Mouse (Mus musculus) thymus, postnatal 10 days (tissue): ENCODE measurements at regions not wholly inside any gene's neighbourhood (a gene's known extent, or its start where the extent isn't known, plus 50 kb on each side); places are given as distances from the start of the nearest gene placed in this dataset.

Experiments used
- DNase-seq, 2 experiments: peaks; one replicate each; pipeline ENCODE4 v3.0.0; 2021; ENCODE audit warnings: low spot score in 2 of 2

DNA sequence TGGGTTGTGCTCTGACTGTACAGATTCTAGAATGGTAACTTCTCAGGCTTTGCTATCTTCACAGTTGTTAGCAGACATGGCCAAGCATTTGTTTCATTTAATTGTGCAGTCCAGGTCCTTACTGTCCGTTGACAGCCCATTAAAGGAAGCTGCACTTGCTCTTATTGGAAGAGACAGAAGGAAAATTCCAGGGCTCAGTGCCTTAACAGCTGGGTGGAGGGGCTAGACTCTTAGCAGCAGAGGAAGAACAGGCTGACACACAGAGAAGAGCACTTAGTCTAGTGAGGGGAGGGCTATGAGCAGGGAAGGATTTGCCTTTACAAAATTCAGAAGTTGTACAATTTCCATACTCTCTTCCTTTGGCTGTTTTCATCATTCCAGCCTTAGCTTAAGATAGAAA lies 161.5 kb upstream of the Ghitm start:
- no peak for DNase-seq

DNA sequence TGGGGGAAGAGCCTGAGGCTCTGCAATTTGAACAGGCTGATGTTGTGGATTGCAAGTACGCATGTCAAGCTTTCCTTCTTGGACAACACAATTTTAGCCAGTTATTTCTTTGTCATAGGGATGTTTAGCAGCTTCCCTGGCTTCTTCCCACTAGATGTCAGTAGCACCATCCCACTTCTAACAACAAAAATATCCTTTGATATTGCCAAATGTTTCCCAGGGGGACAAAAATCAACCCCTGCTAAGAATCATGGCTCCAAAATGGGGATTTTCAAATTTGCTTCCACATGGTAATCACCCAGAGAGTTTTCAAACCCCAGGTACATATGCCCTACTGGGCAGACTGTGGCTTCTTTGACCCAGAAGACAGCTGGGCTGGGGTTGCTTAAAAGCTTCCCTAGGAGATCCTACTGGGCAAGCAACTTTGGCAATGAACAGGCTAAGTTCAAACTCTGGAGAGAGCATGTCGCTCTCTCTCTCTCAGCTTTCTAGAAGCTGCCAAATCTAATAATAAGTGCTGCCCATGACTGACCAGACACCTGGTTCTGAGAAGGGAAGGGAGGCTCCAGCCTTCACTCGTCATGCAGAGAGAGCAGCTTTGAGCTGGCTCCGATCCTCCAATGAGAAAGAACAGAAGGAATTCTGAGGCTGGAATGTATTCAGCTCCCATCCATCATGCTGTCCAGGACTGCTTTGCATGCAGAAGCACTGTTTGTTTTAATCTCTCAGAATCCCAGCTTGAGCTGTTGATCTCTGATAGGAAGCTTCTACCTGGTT lies 157.2 kb upstream of the Ghitm start:
- DNase-seq = no peak

DNA sequence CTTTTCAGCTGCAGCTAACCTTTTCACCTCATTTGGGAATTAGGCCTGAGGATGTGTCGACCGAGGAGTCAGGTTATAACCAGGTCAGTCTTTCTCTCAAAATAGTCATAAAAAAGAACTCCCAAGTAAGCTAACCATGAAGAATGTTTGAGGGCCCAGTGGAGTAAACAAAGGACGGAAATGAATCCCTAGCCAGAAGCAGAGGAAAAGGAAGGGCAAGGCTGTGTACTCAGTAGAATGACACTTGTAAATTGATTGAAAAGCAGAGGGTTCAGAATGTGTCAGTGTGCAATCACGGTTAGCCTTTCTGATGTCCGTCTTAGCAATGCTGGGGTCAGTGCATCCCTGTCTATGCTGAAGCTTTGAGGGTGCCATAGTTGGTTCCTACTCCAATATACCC lies 149.3 kb upstream of the Ghitm start:
- no peak for DNase-seq

DNA sequence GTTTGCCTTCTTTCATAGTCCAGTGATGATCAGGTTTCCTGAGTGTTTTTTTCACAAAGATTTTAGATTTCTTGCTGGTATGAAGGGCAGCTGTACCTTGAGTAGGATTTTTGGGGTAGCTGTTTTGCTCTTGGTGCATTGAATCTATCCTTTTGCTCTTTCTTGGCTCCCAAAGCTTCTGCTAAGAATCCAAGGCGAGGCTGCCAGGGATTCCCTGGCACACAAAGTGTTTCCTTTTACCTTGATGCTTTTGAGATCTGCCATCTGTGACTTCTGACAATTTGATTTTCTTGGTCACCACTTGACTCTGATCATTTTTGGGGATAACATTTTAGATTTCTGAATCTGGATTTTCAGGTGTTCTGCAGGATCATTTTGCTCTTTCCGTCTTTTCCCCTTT lies 144.3 kb upstream of the Ghitm start:
- no peak for DNase-seq

DNA sequence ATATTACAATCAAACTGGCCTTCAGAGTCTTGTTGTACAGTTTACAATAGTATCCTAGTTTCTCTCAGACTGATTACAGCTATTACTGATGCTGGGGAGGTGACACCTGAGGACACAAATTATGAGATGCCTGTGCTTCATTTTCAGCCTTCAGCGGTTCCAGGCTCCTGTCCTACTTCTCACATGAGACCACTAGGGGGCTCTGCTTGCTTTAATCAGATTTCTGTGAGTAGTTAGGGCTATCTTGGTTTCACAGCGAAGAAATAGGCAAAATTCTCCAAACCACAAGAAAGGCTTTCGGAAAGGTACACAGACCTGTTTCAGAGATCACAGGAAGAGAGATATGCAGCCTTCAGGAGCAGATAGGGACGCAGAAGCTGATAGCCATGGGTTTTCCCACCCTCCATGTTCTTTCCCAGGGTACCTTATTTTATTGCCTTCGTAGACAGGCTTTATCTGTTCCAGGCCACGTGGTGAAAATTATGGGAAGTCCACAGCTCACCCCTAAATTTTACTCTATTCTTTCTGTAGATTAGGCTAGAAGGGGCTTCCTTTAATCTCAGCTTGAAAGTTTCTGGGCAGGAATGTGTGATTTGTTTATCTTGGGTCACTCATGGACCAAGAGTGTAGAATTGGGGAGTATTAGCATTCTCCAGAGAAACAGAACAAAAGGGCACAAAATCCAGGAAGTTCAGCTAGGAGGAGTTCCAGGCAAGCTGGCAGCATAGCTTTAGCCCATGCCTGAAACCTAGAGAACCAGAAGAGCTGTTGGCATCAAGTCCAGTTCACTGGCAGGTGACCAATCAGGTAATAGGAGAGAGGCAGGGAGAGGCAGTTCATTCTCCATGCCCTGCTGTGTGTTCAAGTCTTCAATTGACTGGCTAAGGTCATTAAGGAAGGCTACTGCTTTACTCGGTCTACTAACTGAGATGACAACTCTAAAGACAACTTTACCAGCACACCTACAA lies 141.9 kb upstream of the Ghitm start:
- DNase-seq = no peak

DNA sequence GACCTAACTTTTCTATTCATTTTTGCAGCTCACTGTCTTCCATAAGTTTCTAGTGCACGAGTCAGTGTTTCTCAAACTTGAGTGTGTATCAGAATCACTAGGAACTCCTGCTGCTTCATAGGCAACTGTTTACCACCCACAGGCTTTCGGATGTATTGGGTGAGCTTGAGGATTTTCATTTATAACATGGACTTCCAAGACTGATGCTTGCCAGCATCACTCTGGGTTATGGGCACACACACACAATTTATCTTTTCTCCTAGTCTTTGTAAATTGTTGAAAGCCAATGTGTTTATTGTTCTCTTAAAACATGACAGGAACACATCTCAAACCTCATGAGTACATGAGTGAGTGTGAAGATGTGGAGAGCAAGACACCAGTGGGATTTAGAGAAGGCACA lies 137.0 kb upstream of the Ghitm start:
- DNase-seq = no peak

DNA sequence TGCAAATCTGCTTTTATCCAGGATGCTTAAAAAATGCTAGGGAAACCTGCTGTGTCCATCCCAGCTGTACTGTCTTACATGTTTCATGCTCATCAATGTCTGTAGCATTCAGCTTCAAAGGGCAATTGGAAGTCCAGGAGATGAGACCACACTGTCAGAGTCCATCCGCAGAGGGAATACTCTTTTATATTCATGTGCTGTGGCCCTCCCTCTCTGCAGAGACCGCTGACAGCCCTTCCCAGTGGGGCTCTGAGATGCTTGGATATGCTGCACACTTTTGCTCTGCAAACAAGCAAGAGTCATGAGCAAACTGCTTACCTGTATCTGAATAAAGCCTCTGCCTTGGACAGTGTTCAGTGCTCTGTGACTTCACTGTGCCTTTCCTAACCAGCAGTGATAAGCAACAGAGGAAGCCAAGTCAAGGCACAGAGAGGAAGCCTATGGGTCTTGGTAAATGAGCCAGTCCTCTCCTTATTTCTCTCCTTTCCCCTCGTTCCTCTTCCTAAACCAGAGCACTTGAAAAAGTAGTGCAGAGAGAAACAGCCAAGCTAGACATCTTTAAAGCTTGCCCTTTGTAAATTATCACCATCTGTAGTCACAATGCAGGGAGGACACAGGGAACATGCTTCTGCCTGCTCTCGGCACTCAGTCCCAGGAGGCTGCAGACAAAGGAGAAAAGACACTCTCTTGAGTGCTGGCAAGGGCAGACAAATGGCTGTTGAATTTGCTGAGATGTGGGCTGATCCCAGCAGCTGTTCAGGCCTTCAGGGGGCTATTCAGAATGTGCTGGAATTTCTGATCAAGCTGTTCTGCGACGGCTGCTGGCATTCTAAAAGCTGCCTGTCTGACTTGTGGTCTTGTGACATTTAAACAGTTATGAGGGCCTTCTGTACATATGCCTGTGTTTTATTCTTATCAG lies 136.2 kb upstream of the Ghitm start:
- DNase-seq = no peak

DNA sequence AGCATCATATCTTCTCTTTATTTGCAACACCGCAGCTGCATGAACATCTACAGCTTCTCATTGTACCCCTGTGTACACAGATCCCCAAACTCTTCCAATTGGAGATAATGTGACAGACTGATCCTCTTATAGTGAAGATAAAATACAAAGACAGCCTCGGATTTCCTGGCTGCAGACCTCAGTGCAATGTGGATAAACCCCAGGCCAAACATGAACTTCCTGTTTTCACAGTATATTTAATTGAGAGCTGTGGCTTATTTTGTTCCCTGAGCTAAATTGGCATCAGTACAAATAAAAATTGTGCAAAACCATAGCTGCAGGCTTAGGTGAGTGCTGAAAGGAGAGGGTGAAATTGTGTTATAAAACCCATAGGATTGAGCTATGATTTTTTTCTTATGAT lies 134.8 kb upstream of the Ghitm start:
- DNase-seq = no peak

DNA sequence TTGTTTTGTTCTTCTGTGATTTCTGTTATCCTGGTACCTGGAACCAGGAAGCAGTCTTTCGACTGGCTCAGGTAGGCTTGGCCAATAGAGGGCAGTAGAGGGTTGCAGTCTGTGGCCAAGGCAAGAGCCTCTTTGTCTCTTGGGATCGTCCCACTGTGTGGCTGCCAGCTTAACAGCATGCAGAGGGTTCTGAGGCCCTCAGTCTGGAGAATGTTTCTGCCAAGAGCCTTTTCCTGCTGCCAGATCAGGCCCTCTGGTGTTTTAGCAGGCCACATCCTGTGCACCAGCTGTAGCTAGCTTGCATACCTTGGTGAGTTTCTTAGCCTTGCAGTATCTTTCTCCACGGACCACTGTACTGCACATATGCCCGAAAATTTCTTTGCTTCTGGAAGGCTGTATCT lies 103.6 kb upstream of the Ghitm start:
- peak in 1 of 2 experiments; percentile 28 for DNase-seq

DNA sequence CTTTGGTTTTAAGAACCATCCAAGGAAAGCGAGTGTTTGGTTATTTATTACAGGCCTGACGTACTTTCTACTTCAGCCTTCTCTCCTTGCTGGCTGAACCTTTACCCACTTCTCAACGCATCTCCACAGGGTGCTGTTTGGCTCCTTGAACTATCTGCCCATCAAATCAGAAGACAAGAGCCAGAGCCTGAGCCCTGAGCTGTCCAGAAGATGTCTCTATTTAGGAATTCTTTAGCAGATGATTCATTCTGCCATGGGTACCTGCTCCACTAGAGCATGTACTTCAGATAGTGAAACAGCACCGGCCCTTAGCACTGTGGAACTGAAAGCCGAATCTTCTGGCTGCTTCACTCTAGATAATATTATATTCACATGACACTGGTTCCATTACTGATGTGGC lies 102.1 kb upstream of the Ghitm start:
- DNase-seq = no peak

DNA sequence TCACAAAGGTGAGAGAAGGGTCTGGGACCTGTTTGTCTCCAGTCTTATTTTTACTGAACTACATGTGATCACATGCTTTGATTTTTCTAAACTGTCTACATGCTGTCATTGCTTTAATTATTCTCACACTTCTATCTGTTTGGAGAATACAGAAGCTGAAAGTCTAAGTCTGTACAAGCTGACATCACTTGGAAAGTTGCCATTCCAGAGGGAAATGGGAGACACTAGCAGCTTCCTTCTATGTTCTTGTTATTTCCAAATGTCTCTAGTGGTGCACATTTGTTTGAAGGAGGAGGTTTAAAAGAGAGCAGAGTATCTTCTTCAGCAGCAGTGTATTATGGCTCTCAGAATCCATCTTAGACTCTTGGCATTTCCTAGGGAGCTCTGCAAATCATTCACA lies 73.2 kb upstream of the Ghitm start:
- DNase-seq = no peak

DNA sequence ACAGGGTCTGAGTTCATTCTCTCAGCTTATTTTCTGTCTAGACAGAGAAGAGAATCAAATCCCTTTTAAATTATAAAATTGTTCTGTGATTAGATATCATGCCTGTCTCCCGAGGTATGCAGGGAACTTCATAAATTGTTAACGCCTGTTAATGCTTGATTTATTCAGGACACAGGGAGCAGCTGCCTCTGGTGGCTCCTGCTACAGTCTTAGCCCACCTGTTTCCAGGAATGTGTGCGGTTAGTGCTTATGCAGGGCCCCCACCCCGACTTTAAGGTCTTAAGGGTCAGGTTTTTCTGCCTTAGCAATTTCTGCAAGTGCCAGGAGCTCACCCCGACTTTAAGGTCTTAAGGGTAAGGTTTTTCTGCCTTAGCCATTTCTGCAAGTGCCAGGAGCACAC lies 54.7 kb upstream of the Ghitm start:
- no peak for DNase-seq
